Mouse (Mus musculus): ENCODE measurements around the gene Defb22. TPM values are rescaled to one million over a fixed set of nuclear protein-coding genes. Genes with fewer than 3 reads are reported as not detected.

The Defb22 gene
- not detected in 2 replicates for polyA plus RNA-seq (2012)

GRCm38 (mm10) chr2:152490038-152490437 lies at the start of gene Defb22:
Gene Defb22 (minus strand): TSS chr2:152490138.

GRCm38 (mm10) chr2:152517981-152518380 lies 28.0 kb upstream of the Defb22 start, which contains the start of gene Defb28:
Gene Defb28 (plus strand): TSS chr2:152518255.

GRCm38 (mm10) chr2:152511592-152511991 lies 21.7 kb upstream of the Defb22 start, which contains the start of gene Defb26:
Gene Defb26 (minus strand): TSS chr2:152511692.

GRCm38 (mm10) chr2:152476763-152477162 lies 13.2 kb downstream of the Defb22 start, which contains the start of gene Defb20:
Gene Defb20 (plus strand): TSS chr2:152477063.

GRCm38 (mm10) chr2:152464570-152465150 lies 25.3 kb downstream of the Defb22 start, which contains the start of gene Defb23:
Gene Defb23 (minus strand): TSS chr2:152464620.

Other genes with a start within 250 kb of the Defb22 start
- gene Tbc1d20, start 196.3 kb downstream of the Defb22 start, polyA plus RNA-seq (2012): 10.6 and 17.0 TPM in 2 replicates
- 217 and 239 TPM in 2 replicates for gene Rbck1, start 157.5 kb downstream of the Defb22 start, polyA plus RNA-seq (2012)
- gene Trib3, start 146.1 kb downstream of the Defb22 start, polyA plus RNA-seq (2012): 1.9 and 4.1 TPM in 2 replicates
- gene Nrsn2, start 113.5 kb downstream of the Defb22 start, polyA plus RNA-seq (2012): not detected in 2 replicates
- gene Sox12, start 92.1 kb downstream of the Defb22 start, polyA plus RNA-seq (2012): 40.4 and 58.1 TPM in 2 replicates
- gene Zcchc3, start 75.1 kb downstream of the Defb22 start, polyA plus RNA-seq (2012): 3.9 and 4.9 TPM in 2 replicates
- not detected in 2 replicates for gene 6820408C15Rik, start 74.6 kb downstream of the Defb22 start, polyA plus RNA-seq (2012)
- gene Defb23, start 25.5 kb downstream of the Defb22 start, polyA plus RNA-seq (2012): not detected in 2 replicates
- not detected in 2 replicates for gene Defb20, start 13.1 kb downstream of the Defb22 start, polyA plus RNA-seq (2012)
- gene Defb26, start 21.6 kb upstream of the Defb22 start, polyA plus RNA-seq (2012): not detected in 2 replicates
- gene Defb28, start 28.1 kb upstream of the Defb22 start, polyA plus RNA-seq (2012): not detected in 2 replicates
- not detected in 2 replicates for gene Defb29, start 50.0 kb upstream of the Defb22 start, polyA plus RNA-seq (2012)
- not detected in 2 replicates for gene Gm17416, start 79.2 kb upstream of the Defb22 start, polyA plus RNA-seq (2012)
- not detected in 2 replicates for gene Defb21, start 82.6 kb upstream of the Defb22 start, polyA plus RNA-seq (2012)
- gene Defb19, start 90.2 kb upstream of the Defb22 start, polyA plus RNA-seq (2012): not detected in 2 replicates
- not detected in 2 replicates for gene Defb45, start 109.3 kb upstream of the Defb22 start, polyA plus RNA-seq (2012)
- gene Defb36, start 114.2 kb upstream of the Defb22 start, polyA plus RNA-seq (2012): not detected in 2 replicates
- not detected in 2 replicates for gene Defb25, start 132.9 kb upstream of the Defb22 start, polyA plus RNA-seq (2012)
- 0.46 TPM in 1 of 2 replicates, not detected in the other for gene Rem1, start 136.8 kb upstream of the Defb22 start, polyA plus RNA-seq (2012)
- gene H13, start 179.3 kb upstream of the Defb22 start, polyA plus RNA-seq (2012): 184 and 222 TPM in 2 replicates
- gene Mcts2, start 196.9 kb upstream of the Defb22 start, polyA plus RNA-seq (2012): 0.87 and 1.5 TPM in 2 replicates
- 20.1 and 27.2 TPM in 2 replicates for gene Id1, start 246.1 kb upstream of the Defb22 start, polyA plus RNA-seq (2012)